Mouse (Mus musculus) MEL (cell line): ENCODE results near the gene Klhl36.

Experiments
- GATA1 ChIP-seq: IDR thresholded peaks from 2 replicates; pipeline ENCODE4 v1.6.1; 2011; ENCODE audit warnings: low read depth, low read length, improper control_type of control experiment
- MAFK ChIP-seq: IDR thresholded peaks from 2 replicates; pipeline ENCODE4 v1.6.1; 2011; ENCODE audit warnings: low read depth, mild to moderate bottlenecking, low read length, improper control_type of control experiment, borderline replicate concordance
- POLR2A ChIP-seq, 2 experiments: IDR thresholded peaks; 2 replicates each; pipeline ENCODE4 v1.6.1; 2011 to 2012; ENCODE audit warnings: low read length in 2 of 2, mild to moderate bottlenecking in 2 of 2, control low read depth in 1 of 2, improper control_type of control experiment in 1 of 2, low read depth in 1 of 2, moderate library complexity in 1 of 2; ENCODE audit not compliant: control insufficient read depth in 1 of 2, insufficient read depth in 1 of 2, poor library complexity in 1 of 2
- USF2 ChIP-seq, 2 experiments: IDR thresholded peaks; 2 replicates each; pipeline ENCODE4 v1.6.1; 2011 to 2012; ENCODE audit warnings: improper control_type of control experiment in 2 of 2, low read length in 2 of 2, borderline replicate concordance in 1 of 2, inconsistent platforms in 1 of 2, low read depth in 1 of 2, mild to moderate bottlenecking in 1 of 2; ENCODE audit not compliant: insufficient read depth in 1 of 2
- ZC3H11A ChIP-seq: IDR thresholded peaks from 2 replicates; pipeline ENCODE4 v1.6.1; 2012; ENCODE audit warnings: low read depth, mild to moderate bottlenecking, inconsistent platforms, low read length, improper control_type of control experiment

DNA sequence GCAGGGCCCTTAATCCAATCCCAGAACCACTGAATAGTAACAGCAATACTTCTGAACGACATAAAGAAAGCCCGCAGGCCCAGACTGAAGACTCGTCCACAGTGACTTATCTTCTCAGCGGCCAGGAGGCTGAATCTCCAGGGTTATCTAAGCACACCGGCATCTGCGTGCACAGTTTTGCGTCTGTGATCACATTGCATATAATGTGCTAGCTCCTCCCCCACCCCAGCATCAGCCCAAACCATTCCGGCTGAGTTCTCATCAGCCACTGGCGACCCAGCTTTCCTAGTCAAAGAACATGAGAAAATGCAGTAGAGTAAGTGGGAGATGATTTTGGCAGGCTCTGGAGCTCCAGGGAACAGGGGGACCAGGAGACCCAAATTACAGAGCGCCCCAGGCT lies 33.1 kb upstream of the Klhl36 start:
- TF ChIP-seq ZC3H11A: no peak
- TF ChIP-seq USF2 (IDR thresholded peaks at IDR 0.05; ENCODE audit: borderline replicate concordance in 1 of 2, insufficient read depth in 1 of 2, low read depth in 1 of 2, low read length in 2 of 2): no peak
- peak; percentile 65 for TF ChIP-seq GATA1
- no peak for TF ChIP-seq MAFK
- peak in 1 of 2 experiments; percentile 36; a peak in 1 of 4 replicates for TF ChIP-seq POLR2A (IDR thresholded peaks at IDR 0.05; ENCODE audit: control insufficient read depth in 1 of 2, insufficient read depth in 1 of 2, low read depth in 1 of 2, low read length in 2 of 2, poor library complexity in 1 of 2)
